In genomic region chr13:97442283-97442682, GRCm38 (mm10) we compare ENCODE assay signal across 8 mouse cellular contexts.
A peak's percentile ranks its signal among the peaks of the same experiment; 100 is the strongest.
DNase-seq lines count a peak whose midpoint lies in the region; ATAC-seq lines count a peak whose summit lies in the region.

No protein-coding gene starts in this region.

- H3K27ac ChIP-seq in forebrain, embryonic 10.5 days = peak overlapping the region; percentile 83

- H3K27me3 ChIP-seq in forebrain, embryonic 10.5 days (ENCODE audit: poor library complexity, severe bottlenecking) = peaks cover 18% of the 10 kb centered on the region; the same call in 1 of the 2 replicates

- H3K4me1 ChIP-seq in forebrain, embryonic 10.5 days = peaks cover 66% of the 10 kb centered on the region

- no peaks in the 10 kb centered on the region for H3K9me3 ChIP-seq in forebrain, embryonic 10.5 days

- ATAC-seq in monocyte, adult 5-6 weeks (replicated peaks; ENCODE audit: insufficient number of reproducible peaks, low FRiP score, low TSS enrichment, poor library complexity, severe bottlenecking) = peak; percentile 67

- DNase-seq in embryo, embryonic 10.5 days (ENCODE audit: low spot score) = peak; percentile 61
- DNase-seq in embryo, embryonic 10 days (ENCODE audit: low spot score) = no peak
- DNase-seq in B cell, adult 2 months = peak; percentile 9 to 12
- DNase-seq in forebrain, embryonic 10.5 days (ENCODE audit: extremely low spot score, low spot score) = no peak
- DNase-seq in kidney, postnatal 14 days = peak; percentile 13
- DNase-seq in cerebellum, postnatal 25 days = no peak
- no peak for DNase-seq in urinary bladder, postnatal 14 days (ENCODE audit: low spot score)

- no peak overlapping the region for H3K4me3 ChIP-seq in forebrain, embryonic 10.5 days

- WGBS in forebrain, embryonic 10.5 days = 31% methylated on average over 10 of the region's 10 CpGs

- H3K36me3 ChIP-seq in forebrain, embryonic 10.5 days (replicated peaks) = no peaks in the 10 kb centered on the region

Comparison
In these comparisons a context has a peak if more than half of its experiments do, and no peak if none do; other contexts are left out.
1. DNase-seq: peak in embryo, embryonic 10.5 days (single experiment), B cell, adult 2 months (2 of 2) and kidney, postnatal 14 days (single experiment); none in embryo, embryonic 10 days (single experiment), forebrain, embryonic 10.5 days (single experiment), cerebellum, postnatal 25 days (0 of 2) and urinary bladder, postnatal 14 days (single experiment).